Mouse (Mus musculus): Measurements from ENCODE around the gene Strc.
"Not testable (repeated sequence)": the region's sequence is repeated elsewhere in the genome, so short reads cannot be mapped to it uniquely, and the experiment has no call there.

The Strc gene

GRCm38 (mm10) chr2:121386961-121387575 is at the start of gene Strc:
Gene Strc (minus strand): TSS chr2:121387168.
- not testable (repeated sequence) for DNase-seq

GRCm38 (mm10) chr2:121434854-121435253 is 47.9 kb upstream of the Strc start:
- DNase-seq: no peak

DNA sequence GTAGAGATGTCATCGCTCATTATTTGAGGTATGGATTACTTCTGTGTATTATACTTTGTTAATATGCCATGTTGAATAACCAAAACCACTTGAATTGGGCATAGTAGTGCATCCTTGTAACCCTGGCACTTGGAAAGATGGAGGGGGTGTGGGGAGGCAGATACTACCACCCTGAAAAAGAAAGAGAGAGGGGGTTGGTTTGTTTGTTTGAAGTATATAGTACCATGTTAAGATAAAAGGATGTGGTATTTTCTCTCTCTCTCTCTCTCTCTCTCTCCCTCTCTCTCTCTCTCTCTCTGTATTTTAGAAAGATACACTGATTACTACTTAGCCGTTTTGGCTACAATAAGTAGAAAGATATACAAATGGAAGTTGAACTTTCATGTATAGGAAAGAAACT is 38.9 kb upstream of the Strc start:
- DNase-seq: no peak

DNA sequence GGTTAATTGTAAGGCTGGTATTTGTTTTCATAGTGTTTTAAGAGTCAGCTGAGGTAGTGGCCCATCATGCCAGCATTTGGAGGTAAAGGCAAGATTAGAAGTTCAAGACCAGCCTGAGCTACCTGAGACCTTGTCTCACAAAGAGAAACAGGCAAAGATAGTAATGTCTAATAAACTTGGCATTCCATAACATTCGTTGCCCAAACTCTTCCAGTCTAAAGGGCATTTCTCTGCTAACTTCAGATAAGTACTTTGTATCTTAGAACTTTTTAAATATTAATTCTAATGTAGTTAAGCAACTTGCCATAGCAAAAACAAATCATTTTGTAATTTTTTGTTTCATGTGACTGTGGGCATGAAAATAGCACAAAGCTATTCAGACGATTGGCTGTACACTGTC is 36.2 kb upstream of the Strc start:
- DNase-seq: no peak

DNA sequence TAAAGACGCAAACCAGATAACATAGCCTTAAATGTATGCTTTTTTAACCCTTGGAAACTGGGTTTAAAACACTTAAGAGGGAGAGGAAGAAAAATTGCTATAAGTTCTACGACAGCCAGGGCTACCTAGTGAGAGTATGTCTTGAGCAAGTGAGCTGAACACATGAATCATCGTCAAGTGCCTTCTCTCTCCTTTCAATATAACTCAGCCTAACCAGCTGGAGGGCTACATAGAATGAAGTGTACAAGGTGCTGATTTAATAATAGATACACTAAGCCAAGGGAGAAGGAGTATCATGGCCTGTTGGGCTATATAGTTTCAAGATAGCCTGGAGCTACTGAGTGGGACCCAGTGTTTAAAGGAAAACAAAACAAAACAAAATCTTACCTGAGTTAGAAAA is 31.5 kb upstream of the Strc start:
- DNase-seq: no peak

GRCm38 (mm10) chr2:121416356-121416755 is 29.4 kb upstream of the Strc start:
- no peak for DNase-seq

- no peak for DNase-seq
Observed at GRCm38 (mm10) chr2:121415591-121415990, 28.6 kb upstream of the Strc start.

DNA sequence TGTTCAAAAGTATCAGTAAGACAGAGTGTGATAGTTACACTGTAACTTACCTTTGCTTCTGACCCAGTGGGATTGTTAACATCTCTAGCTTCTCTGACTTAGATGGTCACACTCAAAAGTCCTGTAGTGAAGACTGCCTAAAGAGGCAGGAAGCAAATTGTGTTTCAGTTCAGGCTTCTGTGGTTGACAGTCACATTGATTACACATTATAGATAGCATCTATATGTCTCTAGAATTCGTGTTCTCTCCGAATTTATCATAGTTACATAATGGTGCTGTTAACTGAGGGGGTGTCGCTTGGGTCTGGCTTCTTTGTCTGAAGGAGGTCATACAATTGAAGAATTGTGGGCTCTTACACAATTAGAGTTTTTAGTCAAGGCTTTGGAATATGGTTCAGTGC is 28.1 kb upstream of the Strc start:
- no peak for DNase-seq

DNA sequence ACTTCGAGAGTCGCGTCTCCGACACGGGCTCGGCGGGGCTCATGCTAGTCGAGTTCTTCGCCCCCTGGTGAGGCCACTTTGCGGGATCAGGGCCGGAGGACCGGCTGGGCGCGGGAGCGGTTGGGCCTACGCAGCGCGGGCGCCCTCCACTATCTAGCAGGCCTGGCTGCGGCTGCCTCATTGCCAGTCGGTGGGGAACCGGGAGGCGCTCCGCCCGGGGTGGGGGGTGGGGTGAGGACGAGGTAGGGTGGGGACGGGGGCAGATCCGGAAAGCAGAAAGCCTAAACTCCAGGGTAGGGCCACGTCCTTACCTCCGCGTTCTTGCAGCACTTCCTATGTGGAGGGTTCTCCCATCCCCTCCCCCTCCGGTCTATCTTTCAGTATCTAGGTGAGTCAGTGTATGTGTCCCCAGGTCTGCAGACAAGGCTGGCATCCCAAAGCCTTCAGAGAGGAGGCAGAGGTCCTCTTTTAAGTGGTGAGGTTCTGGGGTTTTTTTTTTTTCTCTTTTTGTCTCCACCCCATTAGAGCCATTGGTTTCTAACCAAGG is 27.2 kb upstream of the Strc start:
- no peak for DNase-seq

GRCm38 (mm10) chr2:121413387-121414042 is 26.5 kb upstream of the Strc start, which contains the start of the genes Pdia3 and Catsper2:
Gene Pdia3 (plus strand): TSS chr2:121413775.
Gene Catsper2 (minus strand): TSS chr2:121413792.
- peak; percentile 97 to 99 for DNase-seq

GRCm38 (mm10) chr2:121412843-121413386 is 25.9 kb upstream of the Strc start:
- DNase-seq: no peak

GRCm38 (mm10) chr2:121408160-121408559 is 21.2 kb upstream of the Strc start:
- peak in 1 of 2 experiments; percentile 68 for DNase-seq

DNA sequence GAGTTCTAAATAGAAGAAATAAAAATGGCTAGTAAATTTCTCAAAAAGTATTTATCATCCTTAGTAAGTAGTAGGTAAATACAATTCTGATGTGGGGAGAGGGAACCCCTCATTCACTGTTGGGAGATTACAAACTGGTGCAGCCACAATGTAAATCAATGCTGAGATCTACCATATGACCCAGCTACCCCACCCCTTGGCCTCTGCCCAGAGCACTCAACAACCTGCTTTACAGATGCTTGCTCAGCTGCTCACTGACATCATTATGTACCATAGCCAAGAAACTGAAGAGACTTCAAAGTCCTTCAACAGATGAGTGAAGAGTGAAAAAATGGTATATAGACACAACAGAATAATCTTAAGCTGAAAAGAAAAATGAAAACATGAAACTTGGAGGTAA is 16.3 kb upstream of the Strc start:
- no peak for DNase-seq

GRCm38 (mm10) chr2:121396624-121397023 is 9.7 kb upstream of the Strc start:
- peak; percentile 51 to 79 for DNase-seq

- DNase-seq: no peak
Observed at GRCm38 (mm10) chr2:121374766-121375165, 12.2 kb downstream of the Strc start.

GRCm38 (mm10) chr2:121372266-121372665 is 14.7 kb downstream of the Strc start:
- DNase-seq: no peak

DNA sequence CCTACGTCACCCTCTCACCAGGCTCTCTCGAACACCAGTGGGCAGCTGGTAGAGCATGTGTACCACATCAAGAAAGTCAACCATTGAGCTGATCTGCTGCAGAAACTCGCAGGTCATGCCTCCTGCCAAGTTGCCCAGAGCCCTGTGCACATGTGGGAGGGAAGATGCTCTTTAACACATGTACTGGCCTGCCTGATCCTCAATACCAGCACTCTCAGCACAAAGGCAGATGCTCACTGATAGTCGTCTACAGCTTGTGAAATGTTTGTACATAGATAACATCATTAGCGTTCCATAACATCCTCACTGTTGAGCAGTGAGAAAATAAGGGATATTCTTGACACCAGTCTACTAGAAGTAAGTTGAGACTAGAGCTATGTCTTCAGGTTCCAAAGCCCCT is 16.0 kb downstream of the Strc start:
- DNase-seq: no peak

GRCm38 (mm10) chr2:121368831-121369230 is 18.1 kb downstream of the Strc start:
- no peak for DNase-seq

- DNase-seq: no peak
Observed at GRCm38 (mm10) chr2:121363656-121364055, 23.3 kb downstream of the Strc start.

- DNase-seq: no peak
Observed at GRCm38 (mm10) chr2:121359461-121359860, 27.5 kb downstream of the Strc start.

- peak; percentile 63 to 69 for DNase-seq
Observed at GRCm38 (mm10) chr2:121358381-121358780, 28.6 kb downstream of the Strc start.

- no peak for DNase-seq
Observed at GRCm38 (mm10) chr2:121357961-121358360, 29.0 kb downstream of the Strc start.

- no peak for DNase-seq
Observed at GRCm38 (mm10) chr2:121357494-121357893, 29.5 kb downstream of the Strc start, which contains the start of gene Ckmt1. Gene Ckmt1 (plus strand): TSS chr2:121357714.
